Mouse (Mus musculus) liver, embryonic 14.5 days (tissue): ENCODE measurements at regions not wholly inside any gene's neighbourhood (a gene's known extent, or its start where the extent isn't known, plus 50 kb on each side); places are given as distances from the start of the nearest gene placed in this dataset.

Source experiments
- ATAC-seq: fragments of 200-750 bp; cut with Nextera tagmentation; 2 replicates; pipeline ENCODE4 v1.8.0; 2017; ENCODE audit warnings: moderate number of reproducible peaks, mild to moderate bottlenecking, moderate library complexity; ENCODE audit not compliant: insufficient read depth
- DNase-seq, 3 experiments: peaks; one replicate each; pipeline ENCODE4 v3.0.0-alpha.2; 2012 to 2013; ENCODE audit warnings: low read depth in 3 of 3, low spot score in 3 of 3
- H3K27ac ChIP-seq: fragments of 300-500 bp; sonication (generic); 2 replicates; pipeline ENCODE4 v1.5.1; 2014; ENCODE audit warnings: moderate library complexity, mild to moderate bottlenecking, control low read depth, inconsistent platforms
- H3K27me3 ChIP-seq: fragments of 300-500 bp; sonication (generic); 2 replicates; pipeline ENCODE4 v1.6.1; 2014; ENCODE audit warnings: mild to moderate bottlenecking, low read length, moderate library complexity; ENCODE audit not compliant: control insufficient read depth, insufficient read depth
- H3K36me3 ChIP-seq: fragments of 300-500 bp; sonication (generic); replicated peaks from 2 replicates; pipeline ENCODE4 v1.6.1; 2014; ENCODE audit warnings: low read depth; ENCODE audit not compliant: control insufficient read depth, insufficient read depth
- H3K4me1 ChIP-seq, 2 experiments: fragments of 200-500 bp in 1 of 2; fragments of 300-500 bp in 1 of 2; sonication (generic) in 1 of 2; replicated peaks; 2 replicates each; pipeline ENCODE4 v1.6.1; 2012 to 2014; ENCODE audit warnings: antibody characterized with exemption in 1 of 2, inconsistent platforms in 1 of 2, low read length in 1 of 2; ENCODE audit not compliant: control insufficient read depth in 2 of 2, insufficient read depth in 2 of 2
- H3K4me2 ChIP-seq: fragments of 300-500 bp; sonication (generic); 2 replicates; pipeline ENCODE4 v1.6.1; 2014; ENCODE audit warnings: low read depth, mild to moderate bottlenecking, control low read depth, moderate library complexity
- H3K4me3 ChIP-seq, 2 experiments: fragments of 200-500 bp in 1 of 2; fragments of 300-500 bp in 1 of 2; sonication (generic) in 1 of 2; 2 replicates each; pipeline ENCODE4 v1.5.1; 2012 to 2014; ENCODE audit warnings: low read depth in 2 of 2, low read length in 2 of 2, mild to moderate bottlenecking in 2 of 2, control low read depth in 1 of 2, inconsistent platforms in 1 of 2, moderate library complexity in 1 of 2; ENCODE audit not compliant: insufficient read depth in 1 of 2
- H3K9ac ChIP-seq: fragments of 300-500 bp; sonication (generic); replicated peaks from 2 replicates; pipeline ENCODE4 v1.6.1; 2014; ENCODE audit warnings: mild to moderate bottlenecking, control low read depth, moderate library complexity
- H3K9me3 ChIP-seq: fragments of 300-500 bp; sonication (generic); 2 replicates; pipeline ENCODE4 v1.6.1; 2016; ENCODE audit warnings: low read length, mixed read lengths; ENCODE audit not compliant: control insufficient read depth
- CTCF ChIP-seq: IDR thresholded peaks from 2 replicates; pipeline ENCODE4 v1.5.1; 2016; ENCODE audit warnings: antibody characterized with exemption, low read depth, control low read depth
- EP300 ChIP-seq: IDR thresholded peaks from 2 replicates; pipeline ENCODE4 v1.6.1; 2016; ENCODE audit warnings: antibody characterized with exemption, low read depth
- WGBS: fragments of 180-500 bp; shearing (Covaris S2); extraction: QIAGEN DNeasy Blood & Tissue Kit; methylation state at CpG from one replicate; pipeline ENCODE4 v1.1.7; 2014; ENCODE audit not compliant: insufficient replicate concordance; 5-methylcytosine and 5-hydroxymethylcytosine counted together

GRCm38 (mm10) chr6:89052758-89053460 is 150.9 kb downstream of the Tpra1 start:
- no peak overlapping the region for H3K27ac ChIP-seq
- no peak overlapping the region for H3K9ac ChIP-seq
- no peak overlapping the region for H3K4me3 ChIP-seq
- TF ChIP-seq CTCF (no peak), EP300 (no peak)
- H3K27me3 ChIP-seq = no peaks in the 10 kb centered on the region
- H3K9me3 ChIP-seq = no peaks in the 10 kb centered on the region
- H3K4me2 ChIP-seq = no peak overlapping the region
- WGBS = 62% methylated on average over 9 of the region's 9 CpGs
- DNase-seq = no peak
- no peaks in the 10 kb centered on the region for H3K36me3 ChIP-seq
- no peaks in the 10 kb centered on the region for H3K4me1 ChIP-seq
- no peak for ATAC-seq

- TF ChIP-seq EP300 = no peak
- no peak for TF ChIP-seq CTCF
- H3K36me3 ChIP-seq = no peaks in the 10 kb centered on the region
- no peaks in the 10 kb centered on the region for H3K4me1 ChIP-seq
- no peak overlapping the region for H3K4me2 ChIP-seq
- no peak for ATAC-seq
- WGBS = 70% methylated on average over 13 of the region's 13 CpGs
- no peak overlapping the region for H3K27ac ChIP-seq
- no peak overlapping the region for H3K4me3 ChIP-seq
- H3K27me3 ChIP-seq = no peaks in the 10 kb centered on the region
- no peaks in the 10 kb centered on the region for H3K9me3 ChIP-seq
- no peak overlapping the region for H3K9ac ChIP-seq
- DNase-seq = no peak
Measured at GRCm38 (mm10) chr6:89054060-89054459, 152.0 kb downstream of the Tpra1 start.

GRCm38 (mm10) chr6:89059431-89059975 is 157.5 kb downstream of the Tpra1 start:
- Histone ChIP-seq H3K9me3 (no peaks in the 10 kb centered on the region), H3K36me3 (no peaks in the 10 kb centered on the region), H3K9ac (no peak overlapping the region), H3K27me3 (no peaks in the 10 kb centered on the region), H3K27ac (no peak overlapping the region), H3K4me3 (no peak overlapping the region), H3K4me1 (no peaks in the 10 kb centered on the region), H3K4me2 (no peak overlapping the region)
- no peak for DNase-seq
- no peak for TF ChIP-seq CTCF
- no peak for TF ChIP-seq EP300
- 51% methylated on average over 4 of the region's 4 CpGs for WGBS
- no peak for ATAC-seq

- Histone ChIP-seq H3K27ac (no peak overlapping the region), H3K36me3 (no peaks in the 10 kb centered on the region), H3K4me3 (no peak overlapping the region), H3K4me1 (no peaks in the 10 kb centered on the region), H3K4me2 (no peak overlapping the region), H3K9me3 (no peaks in the 10 kb centered on the region), H3K27me3 (no peaks in the 10 kb centered on the region), H3K9ac (no peak overlapping the region)
- ATAC-seq = no peak
- TF ChIP-seq EP300 = no peak
- no peak for TF ChIP-seq CTCF
- WGBS = 56% methylated on average over 7 of the region's 7 CpGs
- no peak for DNase-seq
Measured at GRCm38 (mm10) chr6:89064977-89065580, 163.0 kb downstream of the Tpra1 start.

- no peak for ATAC-seq
- H3K27ac ChIP-seq = no peak overlapping the region
- no peak overlapping the region for H3K4me3 ChIP-seq
- H3K9me3 ChIP-seq = no peaks in the 10 kb centered on the region
- TF ChIP-seq CTCF (no peak), EP300 (no peak)
- no peak overlapping the region for H3K4me2 ChIP-seq
- H3K36me3 ChIP-seq = no peaks in the 10 kb centered on the region
- no peak overlapping the region for H3K9ac ChIP-seq
- H3K4me1 ChIP-seq = no peaks in the 10 kb centered on the region
- H3K27me3 ChIP-seq = no peaks in the 10 kb centered on the region
- WGBS = 67% methylated on average over 5 of the region's 5 CpGs
- DNase-seq = no peak
Measured at GRCm38 (mm10) chr6:89066588-89066987, 164.5 kb downstream of the Tpra1 start.
